Mouse (Mus musculus) heart, postnatal 25 days (tissue): ENCODE results near the gene Kpna2. TPM values are rescaled to one million over a fixed set of nuclear protein-coding genes. Genes with fewer than 3 reads are reported as not detected.
"Not testable (repeated sequence)": the region's sequence is repeated elsewhere in the genome, so short reads cannot be mapped to it uniquely, and the experiment has no call there.

Source experiments
- DNase-seq: peaks from one replicate; pipeline ENCODE4 v3.0.0; 2022; ENCODE audit warnings: low spot score
- intact Hi-C: fragments of 180-260 bp; cut with DNase I; formaldehyde crosslinking; loops from one replicate; pipeline ENCODE4 v1.15.1; 2025
- total RNA-seq, 2 experiments: library from RNA; stranded (reverse); gene quantifications; 2 replicates each; pipeline ENCODE4 v1.2.3; 2021

Gene Kpna2
- total RNA-seq, 2 experiments from 2014 or later: 69.0 to 75.5 TPM

- intact Hi-C loops: no loop called here
- no peak for DNase-seq
These were observed 4.9 kb downstream of the Kpna2 start for GRCm38 (mm10) chr11:106994246-106995085.

GRCm38 (mm10) chr11:106987384-106987783 lies 12.0 kb downstream of the Kpna2 start:
- intact Hi-C loops: no loop called here
- DNase-seq: no peak

- DNase-seq, intact Hi-C loops: not testable (repeated sequence)
These were observed 13.2 kb downstream of the Kpna2 start for GRCm38 (mm10) chr11:106985979-106986604.

- intact Hi-C loops: no loop called here
- DNase-seq: no peak
These were observed 17.0 kb downstream of the Kpna2 start for GRCm38 (mm10) chr11:106982351-106982750.

- no peak for DNase-seq
- intact Hi-C loops: no loop called here
These were observed 17.6 kb downstream of the Kpna2 start for GRCm38 (mm10) chr11:106981787-106982186.

- intact Hi-C loops: loop anchor here (1.0 kb wide), 1 partner anchor 128 kb away; no protein-coding TSS in a partner anchor
- DNase-seq: no peak
These were observed 18.9 kb downstream of the Kpna2 start for GRCm38 (mm10) chr11:106980455-106980854.

GRCm38 (mm10) chr11:106976194-106976593 lies 23.1 kb downstream of the Kpna2 start:
- intact Hi-C loops: no loop called here
- peak; percentile 73 for DNase-seq

GRCm38 (mm10) chr11:106975419-106976177 lies 23.7 kb downstream of the Kpna2 start:
- intact Hi-C loops: no loop called here
- DNase-seq: no peak

GRCm38 (mm10) chr11:106974440-106974839 lies 24.9 kb downstream of the Kpna2 start:
- intact Hi-C loops: no loop called here
- no peak for DNase-seq

- DNase-seq: no peak
- intact Hi-C loops: no loop called here
These were observed 26.3 kb downstream of the Kpna2 start for GRCm38 (mm10) chr11:106973016-106973415.

GRCm38 (mm10) chr11:106969798-106970197 lies 29.5 kb downstream of the Kpna2 start:
- intact Hi-C loops: no loop called here
- no peak for DNase-seq

GRCm38 (mm10) chr11:106967630-106968029 lies 31.7 kb downstream of the Kpna2 start:
- peak; percentile 71 for DNase-seq
- intact Hi-C loops: no loop called here

GRCm38 (mm10) chr11:106965881-106966280 lies 33.5 kb downstream of the Kpna2 start:
- intact Hi-C loops: no loop called here

GRCm38 (mm10) chr11:106962310-106962709 lies 37.0 kb downstream of the Kpna2 start:
- DNase-seq: no peak
- intact Hi-C loops: no loop called here

More at GRCm38 (mm10) chr11:106965881-106966280, 33.5 kb downstream of the Kpna2 start:
- DNase-seq: no peak

GRCm38 (mm10) chr11:106961471-106962081 lies 37.8 kb downstream of the Kpna2 start:
- DNase-seq: no peak
- intact Hi-C loops: no loop called here

GRCm38 (mm10) chr11:106959121-106959520 lies 40.2 kb downstream of the Kpna2 start:
- DNase-seq: no peak
- intact Hi-C loops: no loop called here

GRCm38 (mm10) chr11:106958407-106959071 lies 40.8 kb downstream of the Kpna2 start:
- DNase-seq: no peak
- intact Hi-C loops: no loop called here

- peak; percentile 80 for DNase-seq
- intact Hi-C loops: no loop called here
These were observed 41.9 kb downstream of the Kpna2 start for GRCm38 (mm10) chr11:106957271-106957980.

- intact Hi-C loops: no loop called here
- no peak for DNase-seq
These were observed 44.8 kb downstream of the Kpna2 start for GRCm38 (mm10) chr11:106954566-106954965.
